Mouse (Mus musculus) cerebellum, adult 2 months (tissue): ENCODE results near the gene Cntnap4.
"Not testable (repeated sequence)": the region's sequence is repeated elsewhere in the genome, so short reads cannot be mapped to it uniquely, and the experiment has no call there.

Experiments used
- CTCF ChIP-seq: fragments of 200-500 bp; IDR thresholded peaks from 2 replicates; pipeline ENCODE4 v1.5.1; 2011; ENCODE audit warnings: low read depth, mild to moderate bottlenecking, control low read depth, low read length, moderate library complexity, borderline replicate concordance; ENCODE audit not compliant: insufficient read depth
- POLR2A ChIP-seq: fragments of 200-500 bp; IDR thresholded peaks from 2 replicates; pipeline ENCODE4 v1.6.1; 2011; ENCODE audit warnings: low read length, control low read depth, borderline replicate concordance; ENCODE audit not compliant: insufficient read depth

- TF ChIP-seq POLR2A, CTCF: not testable (repeated sequence)
These were observed 279.7 kb downstream of the Cntnap4 start for GRCm38 (mm10) chr8:112849541-112849940.
